Mouse (Mus musculus) embryo, embryonic 11 days (tissue): ENCODE measurements around the gene Olfr366.
"Not testable (repeated sequence)": the region's sequence is repeated elsewhere in the genome, so short reads cannot be mapped to it uniquely, and the experiment has no call there.

Experiments used
- DNase-seq: peaks from one replicate; pipeline ENCODE4 v3.0.0-alpha.2; 2015

Gene Olfr366

DNA sequence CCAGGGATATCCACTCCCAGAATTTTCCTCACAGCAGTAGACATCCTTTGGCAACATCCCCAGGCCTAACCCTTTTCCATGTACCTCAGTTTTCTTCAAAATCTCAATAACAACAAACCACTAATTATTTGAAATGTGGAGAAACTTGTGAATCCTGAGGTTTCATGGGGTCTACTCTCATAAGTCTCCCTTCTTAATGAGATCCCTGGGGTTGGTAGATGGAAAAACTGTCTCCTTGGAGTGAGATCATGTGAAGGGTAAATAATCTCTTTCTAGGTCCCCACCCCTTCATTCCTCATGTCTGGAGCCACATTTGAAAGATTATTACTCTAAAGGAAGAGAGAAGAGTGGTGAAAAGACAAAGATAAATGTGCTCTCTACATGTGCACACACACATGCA lies at the start of gene Olfr366:
TSS of gene Olfr366 (plus strand) at position 301 of the 400 bp plus-strand sequence.
- no peak for DNase-seq

DNA sequence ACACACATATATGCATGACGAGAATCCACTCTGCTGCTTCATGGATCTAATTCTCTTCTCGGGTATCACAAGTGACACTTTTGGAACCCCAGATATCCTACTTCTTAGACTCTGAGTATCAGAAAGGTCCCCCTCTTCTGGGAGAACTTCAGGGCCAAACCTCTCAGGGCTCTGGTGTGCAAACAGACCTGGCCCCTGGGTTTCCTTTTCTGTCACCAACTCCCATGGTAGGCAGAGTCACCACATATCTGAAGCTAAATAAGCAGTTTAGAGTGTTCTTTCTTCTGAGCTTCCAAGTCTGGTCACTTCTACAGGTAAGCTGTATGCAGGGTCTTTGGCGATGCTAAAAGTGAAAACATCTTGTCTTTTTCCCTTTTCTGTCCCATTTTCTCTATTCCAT lies 23.5 kb upstream of the Olfr366 start, which contains the start of gene Olfr365:
TSS of gene Olfr365 (plus strand) at position 301 of the 400 bp plus-strand sequence.
- no peak for DNase-seq

DNA sequence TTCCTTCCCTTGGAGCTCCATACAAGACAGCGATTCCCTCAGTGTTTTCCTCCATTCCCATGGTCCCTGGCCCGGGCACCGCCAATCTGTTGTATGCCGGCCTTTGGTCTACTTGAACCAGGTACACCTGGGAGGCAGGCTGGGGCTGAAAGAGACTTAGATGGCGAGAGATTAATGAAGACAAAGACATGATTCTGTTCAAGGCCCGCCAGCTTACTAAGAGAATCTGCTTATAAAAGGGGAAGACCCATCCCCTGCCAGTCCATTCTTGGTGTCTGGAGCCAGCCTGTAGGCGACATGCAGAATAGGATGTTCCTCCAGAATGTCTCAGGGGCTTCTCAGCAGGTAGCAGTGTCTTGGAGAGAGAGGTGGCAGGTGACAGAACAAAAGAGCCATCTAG lies 50.4 kb downstream of the Olfr366 start:
- not testable (repeated sequence) for DNase-seq
